Mouse (Mus musculus) intestine, postnatal 0 days (tissue): ENCODE data around the gene Btnl1. TPM values are rescaled to one million over a fixed set of nuclear protein-coding genes. Genes with fewer than 3 reads are reported as not detected.
A peak's percentile ranks its signal among the peaks of the same experiment; 100 is the strongest.

Experiments
- ATAC-seq: fragments of 200-750 bp; cut with Nextera tagmentation; 2 replicates; pipeline ENCODE4 v1.8.0; 2017; ENCODE audit warnings: mild to moderate bottlenecking, moderate TSS enrichment, moderate library complexity
- H3K27ac ChIP-seq: fragments of 300-500 bp; sonication (generic); 2 replicates; pipeline ENCODE4 v1.5.1; 2014; ENCODE audit warnings: mild to moderate bottlenecking, low read depth, low read length, moderate library complexity
- H3K27me3 ChIP-seq: fragments of 300-500 bp; sonication (generic); replicated peaks from 2 replicates; pipeline ENCODE4 v1.6.1; 2014; ENCODE audit warnings: low read length, mixed read lengths; ENCODE audit not compliant: control insufficient read depth, insufficient read depth
- H3K36me3 ChIP-seq: fragments of 300-500 bp; sonication (generic); 2 replicates; pipeline ENCODE4 v1.6.1; 2014; ENCODE audit warnings: mild to moderate bottlenecking, moderate library complexity; ENCODE audit not compliant: control insufficient read depth, insufficient read depth
- H3K4me1 ChIP-seq: fragments of 300-500 bp; sonication (generic); replicated peaks from 2 replicates; pipeline ENCODE4 v1.6.1; 2014; ENCODE audit warnings: antibody characterized with exemption, low read length, mixed read lengths; ENCODE audit not compliant: control insufficient read depth, insufficient read depth
- H3K4me2 ChIP-seq: fragments of 300-500 bp; sonication (generic); replicated peaks from 2 replicates; pipeline ENCODE4 v1.6.1; 2014; ENCODE audit warnings: low read depth, mild to moderate bottlenecking, moderate library complexity
- H3K4me3 ChIP-seq: fragments of 300-500 bp; sonication (generic); 2 replicates; pipeline ENCODE4 v1.5.1; 2014; ENCODE audit warnings: low read depth, low read length
- H3K9ac ChIP-seq: fragments of 300-500 bp; sonication (generic); 2 replicates; pipeline ENCODE4 v1.6.1; 2014; ENCODE audit warnings: mild to moderate bottlenecking, low read depth, low read length
- H3K9me3 ChIP-seq: fragments of 300-500 bp; sonication (generic); 2 replicates; pipeline ENCODE4 v1.6.1; 2016; ENCODE audit warnings: mixed run types; ENCODE audit not compliant: control insufficient read depth
- CTCF ChIP-seq: sonication (generic); IDR thresholded peaks from 2 replicates; pipeline ENCODE4 v1.5.1; 2016; ENCODE audit warnings: low read depth, mild to moderate bottlenecking, control low read depth, antibody characterized with exemption, moderate library complexity
- WGBS: fragments of 180-500 bp; shearing (Covaris S2); extraction: QIAGEN DNeasy Blood & Tissue Kit; methylation state at CpG from one replicate; pipeline ENCODE4 v1.1.7; 2014; 5-methylcytosine and 5-hydroxymethylcytosine counted together
- polyA plus RNA-seq: library from polyadenylated mRNA; unstranded; fragments of >200 nt; fragmentation: Nextera tagmentation; extraction: Ambion mirVana; gene quantifications from 2 replicates; pipeline ENCODE4 v1.2.1, GENCODE M21; 2015

The Btnl1 gene
- polyA plus RNA-seq, 1 experiment from 2014 or later: 114 TPM

GRCm38 (mm10) chr17:34346041-34346440 is 30.9 kb upstream of the Btnl1 start:
- no peak for ATAC-seq
- no peak overlapping the region for H3K4me2 ChIP-seq
- no peaks in the 10 kb centered on the region for H3K4me1 ChIP-seq
- 74% methylated on average over 3 of the region's 3 CpGs for WGBS
- H3K9me3 ChIP-seq: no peaks in the 10 kb centered on the region
- no peak overlapping the region for H3K4me3 ChIP-seq
- no peak overlapping the region for H3K27ac ChIP-seq
- no peaks in the 10 kb centered on the region for H3K36me3 ChIP-seq
- no peak overlapping the region for H3K9ac ChIP-seq
- no peak for TF ChIP-seq CTCF
- 0 out of 2 replicates have a peak, but pooled peaks cover 9% of the 10 kb centered on the region for H3K27me3 ChIP-seq

- H3K27me3 ChIP-seq: 0 out of 2 replicates have a peak, but pooled peaks cover 9% of the 10 kb centered on the region
- no peak for ATAC-seq
- no peaks in the 10 kb centered on the region for H3K36me3 ChIP-seq
- TF ChIP-seq CTCF: no peak
- no peak overlapping the region for H3K4me3 ChIP-seq
- H3K27ac ChIP-seq: no peak overlapping the region
- whole genome bisulfite sequencing: 66% methylated on average over 6 of the region's 6 CpGs
- H3K4me1 ChIP-seq: no peaks in the 10 kb centered on the region
- H3K4me2 ChIP-seq: no peak overlapping the region
- H3K9me3 ChIP-seq: no peaks in the 10 kb centered on the region
- no peak overlapping the region for H3K9ac ChIP-seq
These were observed 29.2 kb upstream of the Btnl1 start for GRCm38 (mm10) chr17:34347606-34348308.

- H3K4me3 ChIP-seq: no peak overlapping the region
- no peaks in the 10 kb centered on the region for H3K4me1 ChIP-seq
- H3K9me3 ChIP-seq: no peaks in the 10 kb centered on the region
- no peak overlapping the region for H3K27ac ChIP-seq
- no peak overlapping the region for H3K4me2 ChIP-seq
- no peak for ATAC-seq
- WGBS: 4% methylated on average over 4 of the region's 4 CpGs
- peak; percentile 91 for TF ChIP-seq CTCF
- H3K9ac ChIP-seq: no peak overlapping the region
- 0 out of 2 replicates have a peak, but pooled peaks cover 5% of the 10 kb centered on the region for H3K27me3 ChIP-seq
- no peaks in the 10 kb centered on the region for H3K36me3 ChIP-seq
These were observed 27.5 kb upstream of the Btnl1 start for GRCm38 (mm10) chr17:34349429-34349828.

GRCm38 (mm10) chr17:34354539-34354938 is 22.4 kb upstream of the Btnl1 start, which contains the start of gene Btnl2:
Gene Btnl2 (plus strand): TSS chr17:34354822.
- peak; percentile 90 for ATAC-seq
- H3K9me3 ChIP-seq: no peaks in the 10 kb centered on the region

GRCm38 (mm10) chr17:34354940-34355339 is 22.0 kb upstream of the Btnl1 start:
- peak; percentile 78 for ATAC-seq
- Histone ChIP-seq H3K36me3 (no peaks in the 10 kb centered on the region), H3K27me3 (0 out of 2 replicates have a peak, but pooled peaks cover 5% of the 10 kb centered on the region), H3K9me3 (no peaks in the 10 kb centered on the region), H3K4me2 (peak overlapping the region; percentile 54), H3K27ac (peak overlapping the region; percentile 82), H3K4me1 (no peaks in the 10 kb centered on the region), H3K9ac (no peak overlapping the region), H3K4me3 (peak overlapping the region; percentile 16)
- WGBS: 91% methylated on average over 1 of the region's 1 CpGs
- TF ChIP-seq CTCF: no peak

More at GRCm38 (mm10) chr17:34354539-34354938, 22.4 kb upstream of the Btnl1 start, which contains the start of gene Btnl2:
- peak within 1 kb of the TSS; percentile 16 for H3K4me3 ChIP-seq
- H3K27ac ChIP-seq: peak within 1 kb of the TSS; percentile 82
- TF ChIP-seq CTCF: no peak
- peak within 1 kb of the TSS; percentile 54 for H3K4me2 ChIP-seq
- H3K4me1 ChIP-seq: no peaks in the 10 kb centered on the region
- no peak within 1 kb of the TSS for H3K9ac ChIP-seq
- 71% methylated on average over 5 of the region's 5 CpGs for WGBS
- H3K36me3 ChIP-seq: no peaks in the 10 kb centered on the region
- H3K27me3 ChIP-seq: 0 out of 2 replicates have a peak, but pooled peaks cover 5% of the 10 kb centered on the region

- no peak for ATAC-seq
- Histone ChIP-seq H3K9ac (no peak overlapping the region), H3K27ac (no peak overlapping the region), H3K36me3 (no peaks in the 10 kb centered on the region; the same call in 1 of the 2 replicates), H3K4me2 (no peak overlapping the region), H3K27me3 (no peaks in the 10 kb centered on the region), H3K4me3 (no peak overlapping the region), H3K9me3 (no peaks in the 10 kb centered on the region), H3K4me1 (no peaks in the 10 kb centered on the region)
- 81% methylated on average over 15 of the region's 15 CpGs for WGBS
- TF ChIP-seq CTCF: no peak
These were observed 13.9 kb upstream of the Btnl1 start for GRCm38 (mm10) chr17:34362954-34363546.
